Mouse (Mus musculus) heart, postnatal 10 days (tissue): ENCODE data around the gene Lpar3. TPM values are rescaled to one million over a fixed set of nuclear protein-coding genes. Genes with fewer than 3 reads are reported as not detected.

ENCODE experiments used
- DNase-seq, 2 experiments: peaks; one replicate each; pipeline ENCODE4 v3.0.0; 2021
- intact Hi-C: fragments of 180-260 bp; cut with DNase I; formaldehyde crosslinking; loops from one replicate; pipeline ENCODE4 v1.15.1; 2025
- total RNA-seq, 2 experiments: library from RNA; stranded (reverse); gene quantifications; 2 replicates each; pipeline ENCODE4 v1.2.3; 2021

The Lpar3 gene
- total RNA-seq, result 1 to 10 TPM; 3.0 TPM

GRCm38 (mm10) chr3:146220776-146221486, at the start of gene Lpar3:
Gene Lpar3 (plus strand): TSS chr3:146220963.
- intact Hi-C loops, result no loop called here
- DNase-seq, result peak; percentile 82 to 83

- DNase-seq, result no peak
- intact Hi-C loops, result loop anchor here (10.0 kb wide), 1 partner anchor 68 kb away; the partner anchor contains the start of gene Wdr63
These were observed 47.7 kb upstream of the Lpar3 start for GRCm38 (mm10) chr3:146173030-146173429.

DNA sequence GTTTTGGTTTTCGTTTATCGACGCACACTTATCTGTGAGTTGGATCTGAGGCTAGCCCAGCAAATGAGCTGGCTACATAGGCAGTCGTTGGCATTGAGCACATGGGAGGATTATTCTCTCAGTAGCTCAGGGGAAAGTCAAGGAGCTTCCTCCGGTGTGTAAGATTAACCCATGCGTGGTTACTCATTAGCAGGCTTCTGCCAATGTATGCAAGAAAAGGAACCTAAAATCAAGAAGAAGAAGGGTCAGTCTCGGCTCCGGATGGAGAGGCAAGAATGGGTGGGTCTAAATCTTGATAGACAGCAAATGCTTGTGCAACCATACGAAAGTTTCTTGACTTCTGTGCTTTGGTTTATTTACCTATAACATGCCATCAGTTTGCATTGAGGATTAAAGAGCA, 46.5 kb upstream of the Lpar3 start:
- no peak for DNase-seq
- intact Hi-C loops, result loop anchor here (10.0 kb wide), 1 partner anchor 69 kb away; the partner anchor contains the start of gene Wdr63

DNA sequence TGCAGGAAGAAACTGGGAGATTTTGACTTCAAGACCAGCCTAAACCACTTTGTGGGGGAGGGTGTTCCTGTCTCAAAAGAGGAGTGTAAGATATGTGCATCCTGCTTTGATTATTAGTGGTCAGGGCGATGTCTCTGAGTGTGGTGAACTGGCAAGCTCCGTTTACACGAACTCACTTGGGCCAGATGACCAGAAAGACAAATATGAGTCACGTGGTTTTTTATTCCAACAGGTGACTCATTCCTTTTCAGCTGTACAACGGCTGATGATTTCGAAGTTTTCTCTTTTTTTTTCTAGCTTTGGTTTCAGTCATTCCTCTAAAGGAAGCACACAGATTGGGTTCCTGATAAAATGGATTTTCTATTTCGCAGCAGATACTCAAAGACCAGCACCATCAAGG, 43.5 kb upstream of the Lpar3 start:
- no peak for DNase-seq

DNA sequence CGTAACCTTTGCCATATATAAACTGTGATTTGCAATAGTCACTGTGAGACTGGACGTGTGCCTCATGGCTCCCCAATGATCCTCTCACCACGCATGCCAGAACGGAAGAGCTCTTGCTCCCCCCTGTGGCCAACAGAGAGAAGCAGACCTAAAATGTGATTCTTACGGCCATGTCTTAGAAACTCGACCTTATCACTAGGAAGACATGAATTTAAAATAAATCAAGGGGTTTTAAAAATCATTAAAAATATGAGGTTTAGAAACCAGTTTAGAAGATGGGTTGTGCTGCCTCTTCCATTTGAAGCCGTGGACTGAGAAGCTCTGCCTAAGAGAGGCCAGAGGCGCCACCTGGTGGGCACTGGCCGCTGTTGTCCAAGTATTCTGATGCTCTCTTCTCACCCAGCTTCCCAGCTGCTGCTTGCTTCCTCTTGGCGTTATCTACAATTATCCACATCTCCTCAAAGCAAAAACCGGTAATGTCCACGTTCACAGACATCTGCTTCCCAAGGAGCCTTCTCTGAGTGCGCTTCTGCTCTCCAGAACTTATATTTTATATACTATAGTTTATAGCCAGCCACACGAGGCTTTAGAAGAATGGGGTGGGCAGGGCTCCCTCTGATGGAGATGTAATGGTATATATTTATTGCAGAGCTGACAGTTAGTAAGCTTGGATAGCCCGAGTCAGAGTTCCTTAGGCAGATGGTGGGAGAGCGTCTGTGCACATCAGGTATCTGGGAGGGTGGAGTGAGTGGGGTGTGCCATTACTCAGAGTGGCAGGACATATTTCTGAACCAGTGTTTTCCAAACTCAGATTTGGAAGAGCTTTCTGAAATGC, 42.8 kb upstream of the Lpar3 start:
- peak; percentile 82 to 88 for DNase-seq
- intact Hi-C loops, result loop anchor here (1.0 to 10.0 kb wide), 4 partner anchors 23 to 235 kb away; partner anchors contain the start of gene Wdr63

More for the DNA sequence above, 43.5 kb upstream of the Lpar3 start:
- intact Hi-C loops, result loop anchor here (2.0 to 10.0 kb wide), 3 partner anchors 22 to 234 kb away; partner anchors contain the start of gene Wdr63

GRCm38 (mm10) chr3:146180341-146180740, 40.4 kb upstream of the Lpar3 start:
- no peak for DNase-seq
- intact Hi-C loops, result loop anchor here (10.0 kb wide), 1 partner anchor 734 kb away; no protein-coding TSS in a partner anchor

DNA sequence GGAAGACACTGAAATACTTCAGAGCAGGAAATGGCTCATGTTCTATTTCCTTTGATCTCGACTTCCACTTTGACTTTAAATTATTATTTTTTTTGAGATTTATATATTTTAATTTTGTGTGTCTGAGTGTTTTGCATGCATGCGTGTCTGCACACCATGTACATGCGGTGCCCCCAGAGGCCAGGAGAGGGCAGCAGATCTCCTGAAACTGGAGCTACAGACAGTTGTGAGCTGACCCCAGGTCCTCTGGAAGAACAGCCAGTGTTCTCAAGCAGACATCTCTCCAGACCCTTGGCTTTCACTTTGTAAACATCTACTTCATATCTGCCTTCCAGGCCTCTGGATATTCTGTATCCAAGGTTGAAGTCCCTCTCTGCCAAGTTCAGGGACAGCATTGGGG, 39.8 kb upstream of the Lpar3 start:
- DNase-seq, result peak; percentile 61 to 74
- intact Hi-C loops, result loop anchor here (10.0 kb wide), 1 partner anchor 734 kb away; no protein-coding TSS in a partner anchor

- peak; percentile 73 to 78 for DNase-seq
- intact Hi-C loops, result loop anchor here (2.0 to 10.0 kb wide), 5 partner anchors 92 to 762 kb away; no protein-coding TSS in a partner anchor
These were observed 35.6 kb upstream of the Lpar3 start for GRCm38 (mm10) chr3:146184992-146185657.

DNA sequence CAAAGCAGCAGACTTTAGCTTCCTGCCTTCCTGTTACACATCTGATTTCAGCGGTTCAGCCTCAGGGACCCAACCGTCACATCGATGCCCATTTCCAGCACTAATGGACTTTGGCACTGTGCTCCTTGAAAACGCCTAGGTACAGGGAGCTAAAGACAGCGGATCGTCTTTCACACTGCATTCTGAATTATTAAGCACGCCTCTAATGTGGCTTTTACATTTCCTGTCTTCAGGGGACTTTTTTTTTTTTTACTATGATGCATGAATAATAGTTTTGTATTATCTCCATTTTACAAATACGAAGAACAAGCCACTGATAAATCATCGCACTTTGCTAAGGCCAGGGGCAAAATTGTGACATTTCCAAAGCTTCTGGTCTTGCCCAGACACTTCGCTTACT, 34.7 kb upstream of the Lpar3 start:
- intact Hi-C loops, result loop anchor here (5.0 to 10.0 kb wide), 2 partner anchors 729 to 761 kb away; no protein-coding TSS in a partner anchor
- DNase-seq, result no peak

- DNase-seq, result no peak
- intact Hi-C loops, result loop anchor here (5.0 to 10.0 kb wide), 2 partner anchors 725 to 757 kb away; no protein-coding TSS in a partner anchor
These were observed 30.8 kb upstream of the Lpar3 start for GRCm38 (mm10) chr3:146189933-146190332.

DNA sequence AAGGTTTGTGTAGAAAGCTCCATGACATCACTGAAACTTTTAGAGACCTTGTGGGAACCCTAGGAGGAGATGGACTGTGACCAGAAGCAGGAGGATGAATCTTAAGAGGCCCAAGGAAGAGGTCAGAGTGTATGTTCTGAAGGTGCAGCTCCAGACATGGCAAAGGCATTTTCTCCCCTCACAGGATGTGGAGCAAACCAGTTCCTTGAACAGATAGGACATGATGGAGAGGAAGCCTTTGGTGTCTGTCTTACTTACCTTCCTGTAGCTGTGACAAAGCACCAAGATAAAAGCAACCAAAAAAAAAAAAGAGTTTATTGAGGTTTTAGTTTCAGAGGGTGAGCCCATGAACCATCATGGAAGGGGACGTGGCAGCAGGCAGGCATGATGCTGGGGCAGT, 28.3 kb upstream of the Lpar3 start:
- DNase-seq, result no peak
- intact Hi-C loops, result no loop called here

DNA sequence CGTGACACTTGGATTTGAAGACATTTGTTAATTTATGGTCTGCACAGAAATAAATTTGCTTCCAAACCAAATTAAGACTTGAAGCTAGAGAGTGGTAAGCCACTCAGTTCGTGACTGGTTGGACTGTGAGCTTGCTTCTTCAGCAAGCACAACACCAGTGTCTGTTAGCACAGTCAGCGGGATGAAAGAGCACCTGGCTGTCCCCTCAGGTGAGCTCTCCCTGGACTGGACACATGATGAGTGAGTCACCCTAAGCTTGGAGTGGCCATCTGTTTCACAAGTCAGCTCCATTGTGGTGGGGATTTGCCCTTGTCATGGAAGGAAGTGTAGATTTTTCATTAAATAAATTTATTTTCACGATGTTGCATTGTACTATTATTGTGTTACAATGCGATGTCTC, 25.6 kb upstream of the Lpar3 start:
- intact Hi-C loops, result no loop called here
- no peak for DNase-seq

- no peak for DNase-seq
- intact Hi-C loops, result no loop called here
These were observed 24.5 kb upstream of the Lpar3 start for GRCm38 (mm10) chr3:146196301-146196700.

- intact Hi-C loops, result no loop called here
- DNase-seq, result peak; percentile 64 to 73
These were observed 23.7 kb upstream of the Lpar3 start for GRCm38 (mm10) chr3:146196780-146197743.

GRCm38 (mm10) chr3:146197785-146198184, 23.0 kb upstream of the Lpar3 start:
- peak; percentile 30 to 31 for DNase-seq
- intact Hi-C loops, result no loop called here

GRCm38 (mm10) chr3:146198803-146199481, 21.8 kb upstream of the Lpar3 start:
- DNase-seq, result no peak
- intact Hi-C loops, result no loop called here

- intact Hi-C loops, result no loop called here
- DNase-seq, result no peak
These were observed 21.3 kb upstream of the Lpar3 start for GRCm38 (mm10) chr3:146199486-146199885.

- DNase-seq, result no peak
- intact Hi-C loops, result no loop called here
These were observed 16.4 kb upstream of the Lpar3 start for GRCm38 (mm10) chr3:146204375-146204774.

- intact Hi-C loops, result no loop called here
- no peak for DNase-seq
These were observed 15.5 kb upstream of the Lpar3 start for GRCm38 (mm10) chr3:146205305-146205704.
